Mouse (Mus musculus) heart, adult 18-20 months (tissue): ENCODE data around the gene Slc11a2. TPM values are rescaled to one million over a fixed set of nuclear protein-coding genes. Genes with fewer than 3 reads are reported as not detected.
A peak's percentile ranks its signal among the peaks of the same experiment; 100 is the strongest.

Experiments
- DNase-seq, 2 experiments: peaks; one replicate each; pipeline ENCODE4 v3.0.0; 2021 to 2022; ENCODE audit warnings: mixed read lengths in 1 of 2
- long read RNA-seq, 2 experiments: library from polyadenylated mRNA; stranded (forward); transcript quantifications; one replicate each; pipeline ENCODE4 v2.0.0; 2021
- total RNA-seq, 2 experiments: library from RNA; stranded (reverse); gene quantifications; 2 replicates each; pipeline ENCODE4 v1.2.3; 2021

Slc11a2 gene
- 10 to 100 TPM; 37.8 to 44.5 TPM for total RNA-seq
- long read RNA-seq, experiment 1, full-length matches to known transcripts = 9 of 33 reads
- long read RNA-seq, experiment 1, partial matches to known transcripts = 6 of 33 reads
- long read RNA-seq, experiment 1, other reads (novel, unspliced or antisense) = 18 of 33 reads
- long read RNA-seq, experiment 2, full-length matches to known transcripts = 4 of 11 reads
- long read RNA-seq, experiment 2, partial matches to known transcripts = 1 of 11 reads
- long read RNA-seq, experiment 2, other reads (novel, unspliced or antisense) = 6 of 11 reads

DNA sequence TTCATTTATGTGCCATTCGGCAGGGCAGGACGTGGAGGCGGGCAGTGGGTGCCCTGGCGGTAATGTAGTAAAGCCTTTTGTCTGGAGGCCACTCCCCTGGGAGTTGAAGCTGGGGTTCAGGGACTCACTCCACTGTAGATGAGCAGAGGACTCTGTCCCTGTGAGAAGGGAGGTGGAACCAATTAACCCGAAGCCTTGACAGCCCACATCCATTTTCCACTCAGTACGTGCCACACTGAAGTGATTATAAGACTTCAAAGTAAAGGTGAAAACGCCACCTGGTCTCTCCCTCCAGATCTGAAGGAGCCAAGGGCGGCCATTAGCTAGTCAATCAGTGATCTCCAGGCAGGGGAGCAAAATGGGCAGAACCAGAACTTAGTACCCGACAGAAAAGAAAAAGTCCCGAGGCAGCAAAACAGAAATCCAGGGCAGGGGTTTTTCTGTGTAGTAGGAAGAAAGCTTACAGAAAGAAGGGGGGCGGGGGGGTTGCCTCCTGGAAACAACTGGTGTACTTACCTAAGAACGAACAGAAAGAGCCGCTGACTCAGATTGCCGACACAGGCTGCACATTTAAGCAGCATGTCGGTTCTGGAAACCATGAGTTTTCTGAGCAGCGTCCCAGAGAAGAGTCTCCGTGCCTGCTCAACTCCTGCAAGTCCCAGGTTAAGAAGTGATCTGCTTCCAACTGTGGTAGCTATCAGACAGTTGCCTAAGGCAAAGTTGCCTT, at the start of gene Slc11a2:
Gene Slc11a2, minus strand, starts transcription at position 677 of the 727 bp plus-strand sequence.
- no peak for DNase-seq

DNA sequence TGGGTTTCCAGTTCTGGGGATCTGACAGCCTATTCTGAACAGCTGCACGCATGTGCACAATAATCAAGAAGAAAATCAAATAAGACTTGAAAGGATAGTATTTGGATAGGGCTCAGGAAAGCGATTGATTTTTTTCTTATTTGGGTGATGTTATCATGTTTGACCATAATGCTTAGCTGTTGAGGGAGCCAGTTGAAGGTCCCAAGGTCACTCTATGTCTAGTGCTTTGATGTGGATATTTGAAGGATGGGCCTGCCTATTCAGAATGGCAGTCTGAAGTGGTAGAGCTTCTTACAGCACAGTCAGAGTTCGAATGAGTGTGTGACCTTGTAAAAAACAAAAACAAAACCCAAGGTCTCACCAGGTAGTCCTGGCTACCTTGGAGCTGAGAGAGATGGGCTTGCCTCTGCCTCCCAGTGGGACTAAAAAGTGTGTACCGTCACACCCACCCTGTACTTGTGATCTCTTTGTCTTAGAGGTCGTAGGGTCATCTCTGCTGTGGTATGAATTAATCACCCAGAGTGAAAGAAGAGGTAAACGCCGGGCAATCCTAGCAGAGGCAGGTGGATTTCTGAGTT, 49.1 kb upstream of the Slc11a2 start:
- no peak for DNase-seq

DNA sequence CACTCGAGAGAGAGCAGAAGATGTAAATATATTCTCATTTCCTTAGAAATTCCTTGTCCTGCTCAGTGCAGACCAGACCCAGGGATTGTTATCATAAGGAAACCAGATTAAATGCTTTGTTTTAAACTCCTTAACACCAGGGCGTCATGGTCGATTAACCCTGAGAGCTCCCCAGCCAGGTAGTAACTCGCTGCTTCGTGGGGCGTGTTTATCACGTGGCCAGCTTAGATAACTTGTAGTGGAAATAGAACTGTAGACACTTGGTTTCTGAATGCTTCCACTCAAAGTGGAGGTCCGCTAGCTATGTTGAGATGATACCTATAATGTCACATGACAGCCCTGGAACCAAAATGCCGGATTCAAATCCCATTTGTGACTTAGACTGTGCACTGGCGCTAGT, 45.2 kb upstream of the Slc11a2 start:
- no peak for DNase-seq

DNA sequence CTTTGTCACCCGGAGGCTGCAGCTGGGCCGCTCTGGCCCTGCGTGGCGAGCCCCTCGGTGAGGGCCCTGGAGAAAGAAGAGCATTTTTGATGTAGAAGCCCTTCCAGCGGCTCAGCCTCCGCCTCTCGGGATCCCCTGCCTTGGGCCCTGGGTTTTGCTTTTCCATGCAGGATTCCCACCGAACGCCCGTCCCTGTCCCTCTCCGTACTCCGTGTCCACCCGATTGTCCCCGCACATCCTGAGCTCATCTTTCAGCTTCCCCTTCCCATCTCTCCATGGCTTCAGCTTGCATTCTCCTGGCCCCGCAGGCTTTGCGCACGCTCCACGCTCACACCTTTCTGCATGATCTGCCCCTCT, 44.3 kb upstream of the Slc11a2 start:
- DNase-seq = no peak

DNA sequence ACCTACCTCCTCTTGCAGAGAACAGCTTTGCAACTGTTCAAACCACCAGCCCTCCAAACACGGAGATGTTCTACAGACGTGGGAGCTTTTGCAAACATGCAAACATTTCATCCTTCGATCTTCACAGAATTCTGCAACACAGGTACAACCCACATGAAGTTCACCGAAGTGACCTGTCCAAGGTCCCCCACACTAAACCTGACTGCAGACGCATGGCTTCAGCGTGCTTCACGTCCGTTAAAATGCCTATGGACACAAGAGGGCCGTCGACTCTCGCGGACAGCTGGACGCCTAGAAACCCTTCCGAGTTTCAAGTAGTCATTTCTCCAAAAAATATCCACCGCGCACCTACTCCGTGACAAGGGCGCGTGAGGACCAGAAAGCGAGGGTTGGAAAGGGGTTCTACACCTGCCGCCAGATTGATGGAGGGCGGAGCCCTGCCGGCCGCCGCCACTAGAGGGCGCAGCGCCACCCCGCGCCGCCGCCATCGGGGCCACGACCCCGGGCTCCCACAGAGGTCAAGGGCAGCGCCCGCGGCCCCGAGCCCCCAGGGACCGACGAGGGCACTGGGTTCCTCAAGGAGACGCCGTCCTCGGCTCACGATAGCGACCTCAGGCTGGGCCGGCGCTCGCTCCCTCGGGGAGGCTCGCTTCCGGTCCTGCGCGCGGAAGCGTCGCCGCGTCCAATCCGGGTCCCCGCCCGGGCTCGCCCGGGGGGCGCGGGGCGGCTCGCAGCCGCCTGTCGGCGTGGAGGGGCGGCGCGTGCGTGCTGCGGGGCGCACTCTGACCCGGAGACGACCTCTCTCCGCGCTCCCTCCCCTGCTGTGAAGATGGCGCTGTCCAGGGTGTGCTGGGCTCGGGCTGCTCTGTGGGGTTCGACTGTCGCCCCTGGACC, 43.7 kb upstream of the Slc11a2 start, which contains the start of gene Letmd1:
Gene Letmd1, plus strand, starts transcription at position 729 of the 894 bp plus-strand sequence.
- peak; percentile 87 to 94 for DNase-seq

DNA sequence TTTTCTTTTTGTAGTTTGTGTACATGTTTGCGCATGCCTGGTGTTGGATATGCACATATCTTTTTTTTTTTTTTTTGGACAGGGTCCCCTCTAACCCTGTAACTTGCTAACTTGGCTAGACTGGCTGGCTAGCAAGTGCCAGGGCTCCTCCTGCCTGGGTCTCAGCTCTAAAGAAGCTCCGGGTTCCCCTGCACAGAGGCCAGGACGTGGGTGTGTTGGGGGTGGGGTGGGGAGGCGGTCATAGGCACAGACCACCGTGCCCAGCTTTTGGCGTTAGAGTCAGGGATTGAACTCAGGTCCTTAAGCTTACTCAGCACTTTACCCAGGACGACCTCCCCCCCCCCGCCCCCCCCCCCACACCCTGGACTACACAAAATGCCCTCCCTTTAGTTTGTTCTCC, 42.9 kb upstream of the Slc11a2 start:
- no peak for DNase-seq

DNA sequence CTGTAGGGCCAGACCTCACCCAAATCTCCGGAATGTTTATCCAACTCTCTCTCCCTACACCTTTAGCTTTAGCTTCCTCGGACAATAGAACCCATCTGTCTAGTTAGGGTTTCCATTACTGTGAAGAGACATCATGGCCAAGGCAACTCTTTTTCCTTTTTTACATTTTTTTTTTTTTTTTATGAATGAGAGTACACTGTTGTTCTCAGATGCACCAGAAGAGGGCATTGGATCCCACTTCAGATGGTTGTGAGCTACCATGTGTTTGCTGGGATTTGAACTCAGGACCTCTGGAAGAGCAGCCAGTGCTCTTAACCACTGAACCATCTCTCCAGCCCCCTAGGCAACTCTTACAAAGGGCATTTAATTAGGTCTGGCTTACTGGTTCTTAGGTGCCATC, 40.6 kb upstream of the Slc11a2 start:
- DNase-seq = no peak

DNA sequence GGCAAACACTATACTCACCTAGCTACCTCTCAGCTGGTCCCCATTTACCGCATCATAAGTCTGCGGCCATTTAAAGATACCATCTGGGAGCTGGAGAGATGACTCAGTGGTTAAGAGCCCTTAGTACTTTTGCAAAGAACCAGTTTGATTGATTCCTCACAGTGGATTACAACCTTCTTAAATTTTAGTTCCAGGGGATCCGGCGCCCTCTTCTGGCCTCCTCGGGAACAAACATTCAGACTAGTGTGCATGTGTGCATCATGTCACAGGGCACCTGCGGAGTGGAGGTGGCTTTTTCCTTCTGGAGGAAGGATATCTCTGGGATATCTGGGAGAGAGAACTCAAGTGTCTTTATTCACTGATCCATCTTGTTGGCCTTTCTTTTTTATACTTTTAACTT, 38.8 kb upstream of the Slc11a2 start:
- DNase-seq = peak; percentile 28 to 79

DNA sequence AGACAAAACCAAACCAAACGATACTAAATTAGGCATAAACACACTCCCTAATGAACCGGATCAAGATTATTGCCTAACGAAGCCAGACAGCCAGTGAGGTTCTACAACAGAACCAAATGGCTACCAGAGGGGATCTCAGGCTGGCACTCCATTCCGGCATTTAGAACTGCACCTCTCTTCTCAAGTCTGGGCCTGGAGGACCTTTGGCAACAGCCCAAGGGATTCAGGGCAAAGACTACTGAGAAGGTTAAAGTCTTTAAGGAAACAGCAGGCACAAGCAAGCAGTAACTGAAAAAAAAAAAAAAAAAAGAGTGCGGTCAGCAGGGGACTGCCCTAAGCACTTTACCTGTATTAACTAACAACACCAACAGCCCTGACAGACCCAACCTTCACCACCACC, 37.2 kb upstream of the Slc11a2 start:
- DNase-seq = no peak

DNA sequence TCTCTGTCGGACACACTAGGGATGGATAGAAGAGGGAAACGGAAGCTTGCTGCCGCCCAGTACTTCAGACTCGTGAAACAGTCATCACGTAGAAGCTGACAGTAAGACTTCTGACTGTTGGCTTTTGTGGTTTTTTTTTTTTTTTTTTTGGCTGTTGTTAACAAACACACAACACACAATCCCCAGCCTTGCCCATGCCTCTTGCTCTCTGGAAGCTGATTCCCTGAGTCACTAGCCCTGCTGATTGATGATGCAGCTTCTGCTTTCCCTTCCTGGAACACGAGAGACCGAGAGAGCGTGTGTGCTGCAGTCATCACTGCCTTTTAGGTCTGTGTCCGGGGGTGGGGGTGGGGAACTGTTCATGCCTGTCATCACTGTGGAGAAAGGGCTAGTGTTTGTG, 36.8 kb upstream of the Slc11a2 start:
- DNase-seq = no peak

DNA sequence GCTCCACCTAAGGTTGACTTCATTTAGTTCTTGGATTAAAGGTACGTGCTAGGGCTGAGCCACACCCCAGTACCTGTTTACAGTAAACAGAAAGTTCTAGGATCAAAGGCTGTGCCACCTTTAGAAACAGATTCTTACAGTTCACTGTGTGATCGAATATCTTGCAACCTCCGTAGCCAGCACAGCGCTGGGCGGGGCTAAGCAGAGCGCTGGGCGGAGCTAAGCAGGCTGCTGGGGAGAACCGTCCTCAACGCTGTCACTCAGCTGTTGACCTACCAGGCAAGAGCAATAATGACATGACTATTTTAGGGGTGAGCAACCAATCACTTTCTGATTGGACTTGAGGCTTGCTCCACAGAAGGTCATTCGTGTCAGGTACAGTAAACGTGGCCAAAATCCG, 36.1 kb upstream of the Slc11a2 start:
- DNase-seq = no peak

DNA sequence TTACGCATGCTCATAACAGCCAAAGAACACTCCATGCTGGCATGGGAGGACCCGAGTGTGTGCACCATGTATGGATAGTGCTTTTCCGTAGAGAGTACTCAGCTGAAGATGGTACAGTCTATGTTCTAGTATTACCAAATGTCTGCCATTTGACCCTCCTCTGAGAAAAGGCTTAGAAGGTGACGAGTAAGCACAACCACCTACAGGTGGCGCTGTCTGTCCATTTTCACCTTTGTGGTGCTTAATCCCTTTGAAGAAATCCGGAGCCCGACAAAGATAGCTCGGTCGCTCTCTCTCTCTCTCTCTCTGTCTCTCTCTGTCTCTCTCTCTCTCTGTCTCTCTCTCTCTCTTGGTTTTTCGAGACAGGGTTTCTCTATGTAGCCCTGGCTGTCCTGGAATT, 33.2 kb upstream of the Slc11a2 start:
- DNase-seq = peak; percentile 50 to 69

DNA sequence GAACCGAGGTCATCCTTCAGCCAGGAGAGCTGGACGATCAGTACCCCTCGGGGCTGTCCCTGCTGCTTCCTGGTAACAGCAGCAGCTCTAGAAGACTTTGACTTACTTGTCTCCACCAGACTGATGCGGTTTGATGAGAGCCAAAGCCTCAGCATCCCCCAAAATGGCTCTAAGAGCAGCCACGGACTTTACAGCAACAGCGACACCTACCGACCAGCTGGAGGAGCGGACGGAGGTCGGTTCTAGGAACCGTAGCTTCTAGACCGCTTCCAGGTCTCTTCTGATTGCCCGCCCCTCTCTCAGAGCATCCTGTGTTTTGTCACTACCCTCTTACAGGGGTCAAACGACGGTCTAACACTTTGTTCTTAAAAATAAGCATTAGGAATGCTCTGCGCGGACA, 32.5 kb upstream of the Slc11a2 start:
- DNase-seq = peak; percentile 59 to 85

DNA sequence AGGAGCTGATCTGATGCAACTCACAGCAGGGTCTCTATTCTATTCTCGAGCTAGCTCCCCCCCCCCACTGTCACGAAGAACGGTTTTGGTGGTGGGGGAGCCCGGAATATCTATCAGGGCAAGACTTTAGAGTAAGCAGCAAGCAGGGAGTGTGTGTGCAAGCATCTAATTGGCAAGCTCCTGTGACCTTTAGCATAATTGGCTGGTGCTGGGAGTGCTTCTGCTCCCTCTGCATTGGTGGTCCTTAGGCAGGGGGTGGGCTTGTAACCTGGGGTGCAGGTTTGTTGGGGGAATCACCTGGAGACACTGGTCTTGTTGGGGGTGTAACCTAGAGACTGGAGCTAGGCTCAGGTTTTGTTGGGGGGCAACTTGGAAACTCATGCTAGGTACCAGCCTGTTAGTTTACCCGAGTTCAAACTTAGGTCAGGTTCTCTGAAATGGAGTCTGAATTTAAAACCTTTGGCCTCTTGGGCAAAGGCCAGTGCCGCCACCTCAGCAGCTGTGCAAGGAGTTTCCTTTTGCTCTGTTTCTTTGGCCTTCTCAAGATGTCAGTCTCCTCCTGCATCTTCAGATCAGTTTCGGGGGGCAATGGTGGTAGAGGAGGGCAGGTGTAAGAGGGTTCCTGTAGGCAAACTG, 31.6 kb upstream of the Slc11a2 start:
- no peak for DNase-seq

DNA sequence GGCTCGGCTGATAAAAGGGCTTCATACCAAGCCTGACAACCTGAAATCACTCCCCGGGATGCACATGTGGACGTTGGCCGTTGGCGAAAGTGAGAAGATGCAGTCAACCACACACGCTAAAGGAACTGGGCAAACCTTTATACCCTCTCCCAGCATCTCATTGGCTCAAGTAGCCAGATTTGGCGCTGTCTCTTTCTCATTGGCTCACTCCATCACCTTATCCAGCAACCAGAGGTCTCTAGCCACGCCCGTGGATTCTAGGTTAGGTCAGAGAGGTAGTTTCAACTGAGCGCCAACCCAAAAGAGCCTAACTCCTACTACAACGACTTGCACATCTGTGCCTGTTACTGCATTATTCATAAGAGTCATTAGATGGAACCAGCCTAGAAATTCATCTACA, 27.6 kb upstream of the Slc11a2 start:
- DNase-seq = no peak

DNA sequence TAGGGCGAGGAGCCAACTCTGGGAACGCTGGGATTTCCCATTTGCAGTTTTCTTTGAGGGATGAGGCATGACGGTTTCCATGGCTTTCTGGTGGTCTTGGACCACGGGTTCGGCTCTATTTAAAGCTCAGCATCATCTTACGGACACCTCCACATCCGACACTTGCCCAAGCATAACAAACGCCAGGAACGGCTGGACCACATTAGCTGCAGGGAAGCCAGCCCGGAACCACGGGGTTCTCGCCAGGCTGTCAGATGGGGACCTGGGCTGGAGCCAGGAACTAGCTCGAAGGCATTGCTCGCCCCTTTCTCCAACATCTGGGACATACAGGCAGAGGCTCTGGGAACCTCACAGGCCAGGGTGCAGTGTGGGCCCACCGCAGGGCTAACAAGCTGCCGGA, 26.4 kb upstream of the Slc11a2 start:
- peak; percentile 70 to 74 for DNase-seq

DNA sequence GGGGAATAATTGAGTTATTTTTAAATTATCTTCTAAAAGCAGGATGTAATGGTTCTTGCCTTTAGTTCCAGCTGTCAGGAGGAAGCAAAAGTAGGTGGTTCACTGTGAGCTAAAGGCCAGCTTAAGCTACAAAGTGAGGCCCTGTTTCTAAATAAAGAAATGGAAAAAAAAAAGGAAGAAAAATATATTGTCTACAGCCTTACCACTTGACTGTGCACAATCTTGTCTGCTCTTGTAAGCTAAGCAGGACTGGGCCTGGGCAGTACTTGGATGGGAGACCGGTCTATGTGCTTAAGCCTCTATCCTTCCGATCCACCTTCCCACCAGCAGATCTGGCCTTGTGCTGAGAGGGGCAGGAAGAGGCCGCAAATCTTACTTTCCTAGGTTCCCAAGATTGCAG, 24.6 kb upstream of the Slc11a2 start:
- DNase-seq = no peak

DNA sequence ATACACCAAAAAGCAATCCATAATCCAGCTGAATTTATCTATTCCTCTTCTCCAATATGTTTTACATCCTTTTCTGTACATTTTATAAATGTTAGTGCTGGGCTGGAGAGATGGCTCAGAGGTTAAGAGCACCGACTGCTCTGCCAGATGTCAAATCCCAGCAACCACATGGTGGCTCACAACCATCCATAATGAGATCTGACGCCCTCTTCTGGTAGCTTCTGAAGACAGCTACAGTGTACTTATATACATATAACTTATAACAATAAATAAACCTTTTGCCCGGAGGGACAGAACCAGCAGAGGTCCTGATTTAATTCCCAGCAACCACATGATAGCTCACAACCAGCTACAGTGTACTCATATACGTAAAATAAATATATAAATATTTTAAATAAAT, 23.7 kb upstream of the Slc11a2 start:
- DNase-seq = no peak

DNA sequence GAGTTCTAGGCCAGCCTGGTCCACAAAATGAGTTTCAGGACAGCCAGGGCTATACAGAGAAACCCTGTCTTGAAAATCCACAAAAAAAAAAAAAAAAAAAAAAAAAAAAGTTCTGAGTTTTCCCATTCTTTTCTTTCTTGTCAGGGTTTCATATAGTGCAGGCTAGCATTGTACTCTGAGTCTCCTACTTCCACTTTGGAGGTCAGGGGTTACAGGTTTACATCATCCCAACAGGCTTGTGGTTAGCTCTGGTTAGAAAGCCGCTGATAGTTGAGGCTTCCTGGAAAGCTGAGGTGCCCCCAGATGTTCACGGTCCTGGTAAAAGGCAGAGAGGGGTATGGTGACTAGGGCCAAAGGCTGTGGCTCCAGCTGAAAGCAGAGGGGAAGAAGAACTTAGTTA, 22.0 kb upstream of the Slc11a2 start:
- no peak for DNase-seq

DNA sequence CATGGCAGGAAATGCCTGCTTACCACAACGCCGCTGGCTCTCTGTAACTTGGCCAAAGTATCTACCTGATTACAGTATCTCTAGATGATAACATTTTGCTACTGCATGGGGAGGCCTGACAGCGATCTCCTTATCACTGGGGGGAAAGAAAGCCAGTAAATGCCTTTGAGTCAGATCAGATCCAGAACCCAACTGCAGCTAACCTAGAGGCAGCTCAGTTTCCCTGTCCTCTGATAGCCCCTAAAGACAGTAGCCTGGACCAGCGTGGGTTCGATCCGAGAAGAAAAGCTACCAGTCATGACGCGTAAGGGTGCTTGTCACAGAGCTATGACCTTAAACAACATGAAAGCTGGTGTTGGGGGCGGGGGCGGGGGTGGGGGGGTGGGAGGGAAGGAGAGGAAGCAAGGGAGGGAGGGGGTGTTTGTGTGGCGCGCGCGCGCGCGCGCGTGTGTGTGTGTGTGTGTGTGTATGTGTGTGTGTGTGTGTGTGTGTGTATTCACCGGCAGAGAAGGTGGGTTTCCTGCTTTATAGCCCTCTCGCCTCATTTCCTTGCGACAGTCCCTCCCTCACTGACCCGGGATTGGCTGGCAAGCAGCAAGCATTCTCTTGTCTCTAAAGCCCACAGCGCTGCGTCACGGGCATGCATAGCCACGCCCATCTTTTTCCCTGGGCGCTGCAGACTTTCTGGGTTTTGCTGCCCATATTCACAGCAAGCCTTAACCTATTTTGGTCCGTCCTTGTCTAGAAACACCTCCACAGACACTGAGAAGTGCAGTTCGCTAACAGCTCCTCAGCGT, 18.5 kb upstream of the Slc11a2 start:
- peak; percentile 87 to 93 for DNase-seq

DNA sequence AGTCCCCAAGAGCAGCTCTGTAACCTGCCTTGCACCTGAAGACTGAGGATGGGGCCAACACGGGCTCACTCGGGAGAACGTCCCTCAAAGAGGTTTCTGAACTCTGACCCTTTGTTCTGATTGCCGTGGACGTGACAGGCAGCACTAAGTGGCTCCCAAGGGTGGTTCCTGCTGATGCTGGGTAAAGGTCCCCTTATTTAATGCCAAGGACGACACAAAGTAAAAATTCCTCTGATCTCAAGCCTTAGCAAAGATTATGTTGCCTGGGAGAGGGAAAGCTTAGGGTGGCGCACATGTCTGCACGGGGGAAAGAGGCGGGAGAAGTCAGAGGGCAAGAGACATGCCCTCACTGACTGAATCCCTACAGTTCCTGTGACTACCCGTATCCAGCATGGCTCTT, 11.6 kb upstream of the Slc11a2 start:
- DNase-seq = no peak
